Mouse (Mus musculus): Measurements from ENCODE around the gene Bcas3. TPM values are rescaled to one million over a fixed set of nuclear protein-coding genes. Genes with fewer than 3 reads are reported as not detected.

Gene Bcas3
- total and polyA plus RNA-seq, 2 experiments from 2014 or later = 29.3 to 31.6 TPM

- Histone ChIP-seq H3K4me1 (ENCODE audit: insufficient read depth) (no peaks in the 10 kb centered on the region), H3K9ac (no peak overlapping the region), H3K9me3 (ENCODE audit: low read length) (no peaks in the 10 kb centered on the region), H3K27me3 (ENCODE audit: insufficient read depth, low read length) (peaks cover 70% of the 10 kb centered on the region), H3K27ac (ENCODE audit: low read depth, low read length) (no peak overlapping the region), H3K36me3 (ENCODE audit: insufficient read depth) (no peaks in the 10 kb centered on the region), H3K4me2 (ENCODE audit: low read depth) (no peak overlapping the region), H3K4me3 (ENCODE audit: low read depth, low read length) (no peak overlapping the region)
- WGBS = 8% methylated on average over 9 of the region's 9 CpGs
- DNase-seq (no peak), ATAC-seq (no peak)
- no peak for TF ChIP-seq CTCF (IDR thresholded peaks at IDR 0.05; ENCODE audit: low read depth)
Measured at GRCm38 (mm10) chr11:85835001-85835752, 482.2 kb downstream of the Bcas3 start.

- TF ChIP-seq CTCF (IDR thresholded peaks at IDR 0.05; ENCODE audit: low read depth) = no peak
- DNase-seq = peak; percentile 52
- WGBS = 5% methylated on average over 16 of the region's 16 CpGs
- Histone ChIP-seq H3K9ac (no peak overlapping the region), H3K9me3 (ENCODE audit: low read length) (no peaks in the 10 kb centered on the region), H3K36me3 (ENCODE audit: insufficient read depth) (no peaks in the 10 kb centered on the region), H3K4me3 (ENCODE audit: low read depth, low read length) (no peak overlapping the region), H3K27me3 (ENCODE audit: insufficient read depth, low read length) (peaks cover 71% of the 10 kb centered on the region), H3K27ac (ENCODE audit: low read depth, low read length) (no peak overlapping the region), H3K4me2 (ENCODE audit: low read depth) (no peak overlapping the region), H3K4me1 (ENCODE audit: insufficient read depth) (no peaks in the 10 kb centered on the region)
- ATAC-seq = no peak
Measured at GRCm38 (mm10) chr11:85835753-85836522, 483.0 kb downstream of the Bcas3 start.

GRCm38 (mm10) chr11:85836523-85837290 is 483.7 kb downstream of the Bcas3 start:
- DNase-seq = peak; percentile 50
- TF ChIP-seq CTCF (IDR thresholded peaks at IDR 0.05; ENCODE audit: low read depth) = no peak
- no peaks in the 10 kb centered on the region for H3K36me3 ChIP-seq (ENCODE audit: insufficient read depth)
- no peak overlapping the region for H3K4me2 ChIP-seq (ENCODE audit: low read depth)
- no peak overlapping the region for H3K4me3 ChIP-seq (ENCODE audit: low read depth, low read length)
- ATAC-seq = no peak
- no peaks in the 10 kb centered on the region for H3K9me3 ChIP-seq (ENCODE audit: low read length)
- H3K27me3 ChIP-seq (ENCODE audit: insufficient read depth, low read length) = peaks cover 74% of the 10 kb centered on the region
- no peak overlapping the region for H3K9ac ChIP-seq
- 2% methylated on average over 32 of the region's 32 CpGs for WGBS
- no peak overlapping the region for H3K27ac ChIP-seq (ENCODE audit: low read depth, low read length)
- H3K4me1 ChIP-seq (ENCODE audit: insufficient read depth) = no peaks in the 10 kb centered on the region

- no peak for TF ChIP-seq CTCF (IDR thresholded peaks at IDR 0.05; ENCODE audit: low read depth)
- 1% methylated on average over 18 of the region's 18 CpGs for WGBS
- Histone ChIP-seq H3K27ac (ENCODE audit: low read depth, low read length) (no peak overlapping the region), H3K4me2 (ENCODE audit: low read depth) (no peak overlapping the region), H3K27me3 (ENCODE audit: insufficient read depth, low read length) (peaks cover 76% of the 10 kb centered on the region), H3K9ac (no peak overlapping the region), H3K4me3 (ENCODE audit: low read depth, low read length) (no peak overlapping the region), H3K36me3 (ENCODE audit: insufficient read depth) (no peaks in the 10 kb centered on the region), H3K4me1 (ENCODE audit: insufficient read depth) (no peaks in the 10 kb centered on the region), H3K9me3 (ENCODE audit: low read length) (no peaks in the 10 kb centered on the region)
- no peak for DNase-seq
- ATAC-seq = no peak
Measured at GRCm38 (mm10) chr11:85837291-85837647, 484.3 kb downstream of the Bcas3 start.

GRCm38 (mm10) chr11:85837648-85838423 is 484.9 kb downstream of the Bcas3 start:
- Histone ChIP-seq H3K27me3 (ENCODE audit: insufficient read depth, low read length) (peaks cover 82% of the 10 kb centered on the region), H3K36me3 (ENCODE audit: insufficient read depth) (no peaks in the 10 kb centered on the region), H3K9me3 (ENCODE audit: low read length) (no peaks in the 10 kb centered on the region), H3K27ac (ENCODE audit: low read depth, low read length) (no peak overlapping the region), H3K9ac (no peak overlapping the region), H3K4me1 (ENCODE audit: insufficient read depth) (no peaks in the 10 kb centered on the region), H3K4me2 (ENCODE audit: low read depth) (no peak overlapping the region), H3K4me3 (ENCODE audit: low read depth, low read length) (peak overlapping the region; percentile 11; the same call in 1 of the 2 replicates)
- WGBS = 2% methylated on average over 66 of the region's 67 CpGs
- DNase-seq (no peak), ATAC-seq (no peak)
- no peak for TF ChIP-seq CTCF (IDR thresholded peaks at IDR 0.05; ENCODE audit: low read depth)

GRCm38 (mm10) chr11:85838424-85839257 is 485.7 kb downstream of the Bcas3 start:
- Histone ChIP-seq H3K36me3 (ENCODE audit: insufficient read depth) (no peaks in the 10 kb centered on the region), H3K9ac (no peak overlapping the region), H3K27ac (ENCODE audit: low read depth, low read length) (no peak overlapping the region), H3K27me3 (ENCODE audit: insufficient read depth, low read length) (peaks cover 90% of the 10 kb centered on the region), H3K4me3 (ENCODE audit: low read depth, low read length) (no peak overlapping the region), H3K4me1 (ENCODE audit: insufficient read depth) (no peaks in the 10 kb centered on the region; the same call in 1 of the 2 replicates), H3K9me3 (ENCODE audit: low read length) (no peaks in the 10 kb centered on the region), H3K4me2 (ENCODE audit: low read depth) (no peak overlapping the region)
- DNase-seq (no peak), ATAC-seq (no peak)
- WGBS = 9% methylated on average over 20 of the region's 20 CpGs
- no peak for TF ChIP-seq CTCF (IDR thresholded peaks at IDR 0.05; ENCODE audit: low read depth)
